ENCODE assay signal across 21 mouse cellular contexts in the genomic region with DNA sequence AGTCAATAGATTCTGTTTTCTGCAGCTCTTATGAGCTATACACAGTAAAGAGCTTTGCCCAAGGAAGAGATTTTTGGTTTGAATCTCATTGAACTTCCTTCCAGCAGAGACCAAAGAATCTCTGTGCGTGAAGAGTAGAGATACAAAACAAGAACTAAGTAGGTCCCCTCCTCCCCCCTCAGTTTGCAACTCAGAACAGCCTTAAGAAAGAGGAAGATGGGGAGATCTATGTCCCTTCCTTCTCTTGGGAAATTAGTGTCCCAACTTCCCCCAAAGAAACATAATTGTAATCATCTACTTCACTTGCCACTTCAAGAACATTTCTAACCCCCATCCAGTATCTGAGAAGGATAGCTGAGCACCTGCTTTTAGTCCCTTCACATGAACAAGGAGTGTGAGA.
DNase-seq lines count a peak whose midpoint lies in the region; ATAC-seq and TF ChIP-seq lines count a peak whose summit lies in the region.
"Had no signal": no experiment of that assay in that cellular context is flagged by ENCODE, and none has a peak within 500 bp of the region (broad histone marks: within the 10 kb centered on the region; RNA-seq: fewer than 3 reads in every experiment).

No protein-coding gene starts in this region.

- H3K27me3 ChIP-seq in heart, embryonic 13.5 days (replicated peaks): no peaks in the 10 kb centered on the region
- H3K27me3 ChIP-seq: forebrain, embryonic 13.5 days; liver, embryonic 15.5 days had no signal

- TF ChIP-seq POLR2A in bone marrow, adult 2 months (IDR thresholded peaks at IDR 0.05; ENCODE audit: borderline replicate concordance, control insufficient read depth, low read depth, low read length): no peak

- no peak overlapping the region for H3K4me3 ChIP-seq in heart, embryonic 13.5 days
- no peak overlapping the region for H3K4me3 ChIP-seq in bone marrow, adult 2 months (replicated peaks; ENCODE audit: control insufficient read depth, low read depth, low read length)
- H3K4me3 ChIP-seq: embryonic facial prominence, embryonic 10.5 days; forebrain, embryonic 13.5 days; left cerebral cortex, adult 2 months; liver, embryonic 15.5 days had no signal

- no peak for TF ChIP-seq CTCF in bone marrow, adult 2 months (IDR thresholded peaks at IDR 0.05; ENCODE audit: control insufficient read depth, insufficient read depth, low read length)

- H3K4me2 ChIP-seq in heart, embryonic 13.5 days: no peak overlapping the region
- H3K4me2 ChIP-seq: forebrain, embryonic 13.5 days; liver, embryonic 15.5 days had no signal

- no peak for DNase-seq in heart, postnatal 36 days
- peak; percentile 34 for DNase-seq in 416B (ENCODE audit: low read depth)
- DNase-seq in gastrocnemius, postnatal 25 days: no peak
- DNase-seq in MN1 (ENCODE audit: low spot score): no peak
- DNase-seq: cerebellum, adult 11-12 months; cerebellum, postnatal 36 days; gastrocnemius, postnatal 36 days; kidney, adult 11 months; kidney, postnatal 25 days; lung, postnatal 4 days; midbrain, embryonic 14.5 days; spleen, adult 18-20 months had no signal

- no peaks in the 10 kb centered on the region for H3K9me3 ChIP-seq in heart, embryonic 13.5 days
- H3K9me3 ChIP-seq: embryonic facial prominence, embryonic 10.5 days; forebrain, embryonic 13.5 days; G1E; liver, embryonic 15.5 days had no signal

- H3K9ac ChIP-seq in heart, embryonic 13.5 days: no peak overlapping the region
- H3K9ac ChIP-seq: forebrain, embryonic 13.5 days; liver, embryonic 15.5 days had no signal

- H3K36me3 ChIP-seq in heart, embryonic 13.5 days: peaks cover 41% of the 10 kb centered on the region
- H3K36me3 ChIP-seq: embryonic facial prominence, embryonic 10.5 days; G1E; liver, embryonic 15.5 days had no signal

- WGBS in heart, embryonic 13.5 days: 79% methylated on average over 1 of the region's 1 CpGs
- WGBS in bone marrow, adult 2 months: 3% methylated on average over 1 of the region's 1 CpGs

- peaks cover 61% of the 10 kb centered on the region for H3K4me1 ChIP-seq in heart, embryonic 13.5 days
- peaks cover 1% of the 10 kb centered on the region; the same call in 1 of the 2 replicates for H3K4me1 ChIP-seq in bone marrow, adult 2 months (ENCODE audit: control insufficient read depth, insufficient read depth, low read length)
- H3K4me1 ChIP-seq: embryonic facial prominence, embryonic 10.5 days; forebrain, embryonic 13.5 days; liver, embryonic 15.5 days had no signal

- intact Hi-C loops in heart, postnatal 36 days (cut with DNase I): loop anchor here (5.0 kb wide), 1 partner anchor 139 kb away; no protein-coding TSS in a partner anchor

- H3K27ac ChIP-seq in heart, embryonic 13.5 days (replicated peaks): peak overlapping the region; percentile 81
- peak overlapping the region; percentile 45; the same call in 1 of the 2 replicates for H3K27ac ChIP-seq in bone marrow, adult 2 months (ENCODE audit: control insufficient read depth, insufficient read depth, low read depth, low read length, poor library complexity)
- H3K27ac ChIP-seq: embryonic facial prominence, embryonic 10.5 days; forebrain, embryonic 13.5 days; left cerebral cortex, adult 2 months; liver, embryonic 15.5 days had no signal

- no peak for ATAC-seq in heart, embryonic 13.5 days (ENCODE audit: extremely low read depth, insufficient number of reproducible peaks, low FRiP score, low TSS enrichment)
- ATAC-seq in hematopoietic stem cell, adult 5-6 weeks (replicated peaks in 1 of 2; ENCODE audit: insufficient read depth in 1 of 2, low FRiP score in 2 of 2, low TSS enrichment in 1 of 2, low read depth in 1 of 2, poor library complexity in 2 of 2, severe bottlenecking in 2 of 2): peak; percentile 17 to 76; a peak in 1 of 4 replicates
- ATAC-seq: forebrain, embryonic 13.5 days; hindbrain, embryonic 16.5 days had no signal
